Mouse (Mus musculus) megakaryocyte, embryonic 14.5 days (primary cell): Measurements from ENCODE around the gene Olfr671.
"Not testable (repeated sequence)": the region's sequence is repeated elsewhere in the genome, so short reads cannot be mapped to it uniquely, and the experiment has no call there.

Experiments used
- FLI1 ChIP-seq: IDR thresholded peaks from 2 replicates; pipeline ENCODE4 v1.6.1; 2012; ENCODE audit warnings: low read length, inconsistent platforms, mixed read lengths
- GATA1 ChIP-seq: IDR thresholded peaks from 3 replicates; pipeline ENCODE4 v1.6.1; 2012; ENCODE audit warnings: mixed read lengths, low read length, inconsistent platforms, borderline replicate concordance

DNA sequence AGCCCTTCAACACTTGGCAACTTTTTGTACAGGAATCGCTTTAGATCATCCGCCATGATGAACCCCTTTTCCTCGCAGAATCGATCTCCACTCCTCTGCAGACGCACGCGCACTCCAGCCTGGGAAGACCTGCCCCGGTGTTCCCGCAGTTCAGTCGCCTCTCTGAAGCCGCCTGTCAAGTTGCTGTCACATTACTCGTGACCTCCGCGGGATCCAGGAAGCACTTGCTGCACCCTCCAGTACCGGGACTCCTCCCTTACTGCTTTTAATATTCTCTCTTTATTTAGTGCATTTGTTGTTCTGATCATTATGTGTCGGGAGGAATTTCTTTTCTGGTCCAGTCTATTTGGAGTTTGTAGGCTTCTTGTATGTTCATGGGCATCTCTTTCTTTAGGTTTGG is 28.7 kb downstream of the Olfr671 start:
- TF ChIP-seq FLI1, GATA1: not testable (repeated sequence)
